Mouse (Mus musculus): ENCODE results near the gene 3110021N24Rik. TPM values are rescaled to one million over a fixed set of nuclear protein-coding genes. Genes with fewer than 3 reads are reported as not detected.
"Not testable (repeated sequence)": the region's sequence is repeated elsewhere in the genome, so short reads cannot be mapped to it uniquely, and the experiment has no call there.

Gene 3110021N24Rik
- polyA plus RNA-seq (2016; fragmentation: Nextera tagmentation; extraction: Ambion mirVana) = 1.1 and 1.4 TPM in 2 replicates

GRCm38 (mm10) chr4:108719349-108719748, at the start of gene 3110021N24Rik:
3110021N24Rik (plus strand) TSS chr4:108719649.
- no peak for DNase-seq (ENCODE audit: low spot score)
- H3K4me3 ChIP-seq = no peak within 1 kb of the TSS
- peaks cover 45% of the 10 kb centered on the region for H3K36me3 ChIP-seq
- H3K27me3 ChIP-seq (ENCODE audit: low read depth, poor library complexity, severe bottlenecking) = no peaks in the 10 kb centered on the region
- no peak within 1 kb of the TSS for H3K27ac ChIP-seq (replicated peaks)
- 94% methylated on average over 5 of the region's 5 CpGs for WGBS
- H3K9me3 ChIP-seq (replicated peaks) = no peaks in the 10 kb centered on the region
- no peaks in the 10 kb centered on the region for H3K4me1 ChIP-seq

GRCm38 (mm10) chr4:108686156-108686555, 33.3 kb upstream of the 3110021N24Rik start:
- no peaks in the 10 kb centered on the region for H3K27me3 ChIP-seq (ENCODE audit: low read depth, poor library complexity, severe bottlenecking)
- no peaks in the 10 kb centered on the region for H3K4me1 ChIP-seq
- WGBS = 64% methylated on average over 3 of the region's 3 CpGs
- H3K4me3 ChIP-seq = no peak overlapping the region
- peaks cover 52% of the 10 kb centered on the region for H3K36me3 ChIP-seq
- H3K9me3 ChIP-seq (replicated peaks) = no peaks in the 10 kb centered on the region; the same call in 1 of the 2 replicates
- no peak for DNase-seq (ENCODE audit: low spot score)
- no peak overlapping the region for H3K27ac ChIP-seq (replicated peaks)

- H3K27me3 ChIP-seq (ENCODE audit: low read depth, poor library complexity, severe bottlenecking); H3K4me1 ChIP-seq; H3K4me3 ChIP-seq; DNase-seq (ENCODE audit: low spot score); H3K27ac ChIP-seq (replicated peaks); H3K9me3 ChIP-seq (replicated peaks): not testable (repeated sequence)
- H3K36me3 ChIP-seq = peaks cover 52% of the 10 kb centered on the region
- 89% methylated on average over 6 of the region's 7 CpGs for WGBS
Observed at GRCm38 (mm10) chr4:108687098-108687497, 32.4 kb upstream of the 3110021N24Rik start.

DNA sequence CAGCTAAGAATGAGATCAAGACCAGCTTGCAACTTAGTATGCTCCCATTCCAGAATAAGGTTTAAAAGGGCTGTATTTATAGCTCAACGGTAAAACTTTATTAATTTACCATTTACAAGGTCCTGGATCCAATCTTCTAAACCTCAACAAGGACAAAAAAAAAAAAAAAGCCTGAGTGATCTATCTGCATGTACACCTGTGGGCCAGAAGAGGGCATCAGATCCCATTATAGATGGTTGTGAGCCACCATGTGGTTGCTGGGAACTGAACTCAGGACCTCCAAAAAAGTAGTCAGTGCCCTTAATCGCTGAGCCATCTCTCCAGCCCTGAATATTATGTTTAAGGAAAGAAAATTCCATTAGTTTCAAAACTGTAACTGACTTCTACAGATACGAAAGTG, 29.0 kb upstream of the 3110021N24Rik start:
- DNase-seq (ENCODE audit: low spot score) = no peak
- no peaks in the 10 kb centered on the region for H3K27me3 ChIP-seq (ENCODE audit: low read depth, poor library complexity, severe bottlenecking)
- no peak overlapping the region for H3K4me3 ChIP-seq
- H3K36me3 ChIP-seq = peaks cover 46% of the 10 kb centered on the region
- H3K9me3 ChIP-seq (replicated peaks) = no peaks in the 10 kb centered on the region; the same call in 1 of the 2 replicates
- WGBS = 90% methylated on average over 3 of the region's 3 CpGs
- no peak overlapping the region for H3K27ac ChIP-seq (replicated peaks)
- no peaks in the 10 kb centered on the region for H3K4me1 ChIP-seq

DNA sequence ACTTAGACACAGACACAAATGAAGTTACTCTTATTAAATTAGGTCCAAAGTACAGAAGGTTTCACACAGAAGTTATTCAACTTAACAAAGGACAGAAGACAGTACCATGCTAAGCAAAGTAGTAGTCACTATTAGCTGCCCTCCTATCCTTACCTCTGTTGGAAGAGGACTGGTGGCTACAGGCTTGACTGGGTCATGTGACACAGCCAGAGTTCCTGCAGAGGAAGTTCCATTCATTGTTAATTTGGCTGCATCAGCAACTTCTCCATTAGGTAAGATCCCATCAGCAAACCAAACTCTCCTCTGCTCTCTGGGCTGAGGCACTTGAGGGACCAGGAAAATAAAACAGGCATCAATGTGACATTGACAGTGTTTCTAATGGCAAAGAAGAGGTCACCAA, 28.0 kb upstream of the 3110021N24Rik start:
- no peaks in the 10 kb centered on the region for H3K27me3 ChIP-seq (ENCODE audit: low read depth, poor library complexity, severe bottlenecking)
- no peak for DNase-seq (ENCODE audit: low spot score)

GRCm38 (mm10) chr4:108696934-108697333, 22.5 kb upstream of the 3110021N24Rik start:
- no peak overlapping the region for H3K4me3 ChIP-seq
- no peak for DNase-seq (ENCODE audit: low spot score)

More for the DNA sequence above, 28.0 kb upstream of the 3110021N24Rik start:
- H3K4me3 ChIP-seq = no peak overlapping the region
- H3K36me3 ChIP-seq = peaks cover 44% of the 10 kb centered on the region
- H3K9me3 ChIP-seq (replicated peaks) = no peaks in the 10 kb centered on the region; the same call in 1 of the 2 replicates
- no peaks in the 10 kb centered on the region for H3K4me1 ChIP-seq
- H3K27ac ChIP-seq (replicated peaks) = no peak overlapping the region

DNA sequence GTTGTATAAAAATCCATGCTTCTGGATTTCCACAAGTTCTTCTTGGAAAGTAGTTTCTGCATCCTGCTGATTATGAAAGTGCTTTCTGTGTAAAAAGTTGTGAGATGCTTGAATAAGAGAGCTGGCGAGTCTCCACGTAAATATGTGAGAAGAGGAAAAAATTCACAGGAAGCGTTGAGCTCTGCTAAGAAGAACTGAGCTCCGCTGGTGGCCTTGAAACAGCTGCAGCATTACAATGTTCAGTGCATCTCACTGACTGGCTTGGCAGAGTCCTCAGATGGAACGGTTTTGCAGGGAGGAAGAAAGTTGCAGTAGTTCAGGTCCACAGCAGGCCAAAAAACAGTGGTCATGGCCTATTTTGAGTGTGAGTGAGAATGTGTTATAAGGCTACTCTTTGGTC, 11.2 kb upstream of the 3110021N24Rik start:
- no peaks in the 10 kb centered on the region for H3K4me1 ChIP-seq
- H3K9me3 ChIP-seq (replicated peaks) = no peaks in the 10 kb centered on the region
- peaks cover 22% of the 10 kb centered on the region for H3K36me3 ChIP-seq
- DNase-seq (ENCODE audit: low spot score) = no peak
- WGBS = 90% methylated on average over 5 of the region's 5 CpGs
- H3K4me3 ChIP-seq = no peak overlapping the region
- no peak overlapping the region for H3K27ac ChIP-seq (replicated peaks)
- H3K27me3 ChIP-seq (ENCODE audit: low read depth, poor library complexity, severe bottlenecking) = no peaks in the 10 kb centered on the region

More at GRCm38 (mm10) chr4:108696934-108697333, 22.5 kb upstream of the 3110021N24Rik start:
- Histone ChIP-seq H3K36me3 (peaks cover 4% of the 10 kb centered on the region), H3K27ac (replicated peaks) (no peak overlapping the region), H3K27me3 (ENCODE audit: low read depth, poor library complexity, severe bottlenecking) (no peaks in the 10 kb centered on the region), H3K4me1 (no peaks in the 10 kb centered on the region), H3K9me3 (replicated peaks) (no peaks in the 10 kb centered on the region)
- 61% methylated on average over 3 of the region's 3 CpGs for WGBS

DNA sequence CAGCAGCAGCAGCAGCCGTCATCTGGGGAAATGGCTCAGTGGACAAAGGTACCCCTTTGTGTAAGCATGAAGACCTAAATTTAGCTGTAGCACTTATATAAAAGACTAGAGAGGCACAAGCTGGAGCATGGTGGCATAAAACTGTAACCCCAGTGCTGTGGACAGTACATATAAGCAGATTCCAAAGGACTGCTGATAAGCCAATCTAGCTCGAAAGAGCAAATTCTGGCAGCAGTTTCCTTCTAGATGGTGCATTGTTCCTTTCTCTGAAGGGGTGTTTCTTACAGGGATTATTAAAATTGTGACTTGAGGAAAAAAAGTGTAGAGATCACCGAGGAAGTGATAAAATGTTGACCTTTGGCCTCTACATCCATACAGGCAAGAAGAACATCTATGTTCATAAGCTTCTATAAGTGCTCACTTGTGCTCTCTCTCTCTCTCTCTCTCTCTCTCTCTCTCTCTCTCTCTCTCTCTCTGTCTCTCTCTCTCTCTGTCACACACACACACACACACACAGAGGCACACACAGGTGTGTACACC, 1.9 kb downstream of the 3110021N24Rik start:
- H3K27ac ChIP-seq (replicated peaks) = no peak overlapping the region
- H3K4me3 ChIP-seq = no peak overlapping the region
- peaks cover 43% of the 10 kb centered on the region for H3K36me3 ChIP-seq
- no peaks in the 10 kb centered on the region for H3K27me3 ChIP-seq (ENCODE audit: low read depth, poor library complexity, severe bottlenecking)
- H3K4me1 ChIP-seq = no peaks in the 10 kb centered on the region
- H3K9me3 ChIP-seq (replicated peaks) = no peaks in the 10 kb centered on the region
- 87% methylated on average over 3 of the region's 3 CpGs for WGBS
- no peak for DNase-seq (ENCODE audit: low spot score)

DNA sequence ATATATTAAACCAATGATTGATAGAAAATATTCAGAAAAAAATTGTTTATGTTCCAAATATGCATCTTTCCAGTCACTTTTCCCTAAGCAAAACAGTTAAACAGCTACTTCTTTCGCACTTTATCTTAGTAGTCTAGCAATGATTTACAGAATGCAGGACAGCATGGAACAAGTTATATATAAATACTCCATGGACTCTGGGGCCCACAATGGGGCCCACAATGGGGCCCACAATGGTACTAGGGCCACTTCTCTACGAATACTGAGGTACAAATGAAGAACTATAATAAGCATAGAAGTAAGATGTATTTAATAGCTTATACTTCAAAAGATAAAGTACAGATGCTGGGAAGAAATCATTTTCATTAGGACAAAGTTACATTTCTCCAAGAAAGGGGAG, 4.7 kb downstream of the 3110021N24Rik start:
- DNase-seq (ENCODE audit: low spot score) = no peak
- H3K4me3 ChIP-seq = no peak overlapping the region
- no peaks in the 10 kb centered on the region for H3K4me1 ChIP-seq
- 91% methylated on average over 2 of the region's 2 CpGs for WGBS
- H3K36me3 ChIP-seq = peaks cover 26% of the 10 kb centered on the region
- H3K27ac ChIP-seq (replicated peaks) = no peak overlapping the region
- H3K27me3 ChIP-seq (ENCODE audit: low read depth, poor library complexity, severe bottlenecking) = no peaks in the 10 kb centered on the region
- H3K9me3 ChIP-seq (replicated peaks) = no peaks in the 10 kb centered on the region

GRCm38 (mm10) chr4:108730450-108730849, 11.0 kb downstream of the 3110021N24Rik start:
- Histone ChIP-seq H3K27me3 (ENCODE audit: low read depth, poor library complexity, severe bottlenecking) (no peaks in the 10 kb centered on the region), H3K4me3 (no peak overlapping the region), H3K36me3 (peaks cover 3% of the 10 kb centered on the region; the same call in 1 of the 2 replicates), H3K9me3 (replicated peaks) (peaks cover 3% of the 10 kb centered on the region; the same call in 1 of the 2 replicates), H3K27ac (replicated peaks) (no peak overlapping the region), H3K4me1 (peaks cover 9% of the 10 kb centered on the region)
- WGBS = 92% methylated on average over 1 of the region's 1 CpGs
- DNase-seq (ENCODE audit: low spot score) = no peak

DNA sequence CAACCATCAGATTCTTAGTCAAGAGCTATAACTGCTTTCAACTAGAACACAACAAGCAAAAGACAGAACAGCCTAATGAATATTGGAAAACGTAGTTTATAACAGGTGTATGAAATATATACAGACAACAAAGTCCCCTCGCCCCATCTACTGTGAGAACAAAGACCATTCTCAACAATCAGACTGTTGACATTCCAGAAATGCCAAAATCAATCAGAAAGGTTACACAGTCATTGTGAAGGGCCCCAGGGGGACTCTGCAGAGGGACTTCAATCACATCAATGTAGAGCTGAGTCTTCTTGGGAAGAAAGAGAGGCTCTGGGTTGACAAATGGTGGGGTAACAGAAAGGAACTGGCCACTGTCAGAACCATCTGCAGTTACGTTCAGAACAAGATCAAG, 12.1 kb downstream of the 3110021N24Rik start:
- 54% methylated on average over 3 of the region's 3 CpGs for WGBS
- no peak for DNase-seq (ENCODE audit: low spot score)
- no peaks in the 10 kb centered on the region for H3K27me3 ChIP-seq (ENCODE audit: low read depth, poor library complexity, severe bottlenecking)

DNA sequence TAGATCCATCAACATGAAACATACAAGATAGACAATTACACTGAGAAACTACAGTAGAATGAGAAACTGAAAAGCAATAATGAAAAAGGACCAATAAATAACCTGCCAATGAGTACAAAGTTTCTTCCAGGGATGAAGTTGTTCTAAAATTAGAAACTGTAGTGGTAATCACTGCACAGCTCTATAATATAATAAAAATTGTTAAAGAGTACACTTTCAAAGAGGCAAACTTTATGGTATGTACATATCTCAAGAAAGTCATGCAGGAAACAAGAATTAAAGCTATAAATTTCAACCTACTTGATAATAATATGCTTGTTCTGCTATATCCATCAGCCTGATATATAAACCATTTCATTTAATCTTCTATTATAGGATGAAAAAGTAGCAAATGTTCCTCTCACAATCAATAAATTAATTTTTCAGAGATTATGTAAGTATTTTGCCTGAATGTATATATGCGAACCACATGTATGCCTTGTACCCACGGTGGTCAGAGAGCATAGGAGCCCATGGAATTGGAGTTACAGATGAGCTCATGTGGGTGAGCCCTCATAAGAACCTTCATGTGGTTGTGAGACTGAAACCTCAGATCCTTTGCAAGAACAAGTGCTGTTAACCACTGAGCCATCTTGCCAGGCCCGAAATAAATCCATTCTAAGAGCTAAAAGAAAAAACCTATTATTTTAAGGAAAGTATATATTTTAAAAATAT, 26.9 kb downstream of the 3110021N24Rik start:
- no peak for DNase-seq (ENCODE audit: low spot score)
- H3K9me3 ChIP-seq (replicated peaks) = no peaks in the 10 kb centered on the region

More for the DNA sequence above, 12.1 kb downstream of the 3110021N24Rik start:
- no peaks in the 10 kb centered on the region for H3K36me3 ChIP-seq
- H3K4me1 ChIP-seq = peaks cover 9% of the 10 kb centered on the region
- H3K27ac ChIP-seq (replicated peaks) = no peak overlapping the region
- no peak overlapping the region for H3K4me3 ChIP-seq
- H3K9me3 ChIP-seq (replicated peaks) = peaks cover 3% of the 10 kb centered on the region; the same call in 1 of the 2 replicates

GRCm38 (mm10) chr4:108759583-108759982, 40.1 kb downstream of the 3110021N24Rik start:
- Histone ChIP-seq H3K27me3 (ENCODE audit: low read depth, poor library complexity, severe bottlenecking) (no peaks in the 10 kb centered on the region), H3K4me1 (no peaks in the 10 kb centered on the region), H3K36me3 (no peaks in the 10 kb centered on the region), H3K4me3 (no peak overlapping the region), H3K27ac (replicated peaks) (no peak overlapping the region), H3K9me3 (replicated peaks) (no peaks in the 10 kb centered on the region)
- 95% methylated on average over 3 of the region's 3 CpGs for WGBS
- DNase-seq (ENCODE audit: low spot score) = no peak

More for the DNA sequence above, 26.9 kb downstream of the 3110021N24Rik start:
- Histone ChIP-seq H3K36me3 (no peaks in the 10 kb centered on the region), H3K4me1 (no peaks in the 10 kb centered on the region), H3K27me3 (ENCODE audit: low read depth, poor library complexity, severe bottlenecking) (no peaks in the 10 kb centered on the region), H3K4me3 (no peak overlapping the region), H3K27ac (replicated peaks) (no peak overlapping the region)
- 91% methylated on average over 3 of the region's 3 CpGs for WGBS

Data from midbrain, embryonic 10.5 days (tissue).